Mouse (Mus musculus) liver, adult 2 months (tissue): ENCODE measurements around the gene Adgrl1. TPM values are rescaled to one million over a fixed set of nuclear protein-coding genes. Genes with fewer than 3 reads are reported as not detected.

Experiments used
- DNase-seq: peaks from one replicate; pipeline ENCODE4 v3.0.0-alpha.2; 2011; ENCODE audit warnings: low read depth, low spot score; ENCODE audit errors: extremely low read depth
- H3K27ac ChIP-seq: fragments of 200-500 bp; replicated peaks from 2 replicates; pipeline ENCODE4 v1.5.1; 2012; ENCODE audit warnings: low read depth, mild to moderate bottlenecking, control low read depth, inconsistent platforms, low read length; ENCODE audit not compliant: insufficient read depth
- H3K27me3 ChIP-seq: fragments of 200-500 bp; 2 replicates; pipeline ENCODE4 v1.6.1; 2012; ENCODE audit warnings: mild to moderate bottlenecking, moderate library complexity, low read length, inconsistent platforms; ENCODE audit not compliant: control insufficient read depth, insufficient read depth
- H3K36me3 ChIP-seq: fragments of 200-500 bp; 2 replicates; pipeline ENCODE4 v1.6.1; 2012; ENCODE audit warnings: low read length, inconsistent platforms; ENCODE audit not compliant: control insufficient read depth, insufficient read depth
- H3K4me1 ChIP-seq: fragments of 200-500 bp; 2 replicates; pipeline ENCODE4 v1.6.1; 2011; ENCODE audit warnings: low read length; ENCODE audit not compliant: control insufficient read depth, insufficient read depth
- H3K4me3 ChIP-seq: fragments of 200-500 bp; 2 replicates; pipeline ENCODE4 v1.5.1; 2011; ENCODE audit warnings: low read depth, mild to moderate bottlenecking, control low read depth, low read length, moderate library complexity; ENCODE audit not compliant: insufficient read depth
- H3K79me2 ChIP-seq: fragments of 200-500 bp; 2 replicates; pipeline ENCODE4 v1.6.1; 2012; ENCODE audit warnings: inconsistent platforms, mild to moderate bottlenecking, low read length, moderate library complexity; ENCODE audit not compliant: control insufficient read depth, insufficient read depth
- H3K9ac ChIP-seq: fragments of 200-500 bp; 2 replicates; pipeline ENCODE4 v1.6.1; 2012; ENCODE audit warnings: low read depth, mild to moderate bottlenecking, control low read depth, inconsistent platforms, low read length
- CTCF ChIP-seq: fragments of 200-500 bp; IDR thresholded peaks from 2 replicates; pipeline ENCODE4 v1.5.1; 2011; ENCODE audit warnings: low read depth, low read length, control low read depth
- POLR2A ChIP-seq: fragments of 200-500 bp; IDR thresholded peaks from 2 replicates; pipeline ENCODE4 v1.6.1; 2011; ENCODE audit warnings: low read length, control low read depth; ENCODE audit not compliant: insufficient read depth; ENCODE audit errors: extremely low read depth
- WGBS: fragments of 180-500 bp; shearing (Covaris S2); methylation state at CpG from one replicate; pipeline ENCODE4 v1.1.7; 2018; 5-methylcytosine and 5-hydroxymethylcytosine counted together
- polyA plus RNA-seq: library from polyadenylated mRNA; depleted of rRNA; stranded (reverse); fragments of >200 nt; gene quantifications from 2 replicates; pipeline ENCODE4 v1.2.3, GENCODE M21; 2012
- total RNA-seq: library from RNA; depleted of rRNA; stranded (reverse); fragments of >200 nt; gene quantifications from 2 replicates; pipeline ENCODE4 v1.2.3, GENCODE M21; 2014

Gene Adgrl1
- total and polyA plus RNA-seq, 2 experiments: 1.6 to 3.5 TPM

DNA sequence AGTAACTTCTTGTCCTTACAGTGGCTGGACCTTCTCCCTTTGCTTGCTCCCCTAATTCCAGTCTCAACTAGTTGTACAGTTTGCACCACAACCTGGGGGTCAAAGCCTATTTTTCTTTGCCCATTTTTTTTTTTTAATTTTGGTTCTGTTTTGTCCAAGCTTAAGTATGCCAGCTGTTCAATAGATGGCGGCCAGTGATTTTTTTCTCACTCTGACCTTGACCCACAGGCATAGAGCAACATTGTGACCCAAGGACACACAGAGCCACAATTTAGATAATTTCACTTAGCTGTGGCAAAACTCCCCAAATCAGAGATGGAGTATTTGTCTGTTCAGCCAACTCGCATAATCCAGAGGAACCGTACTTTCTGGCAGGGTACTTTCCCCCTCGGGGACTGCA lies 71.2 kb downstream of the Adgrl1 start:
- H3K27ac ChIP-seq: peak overlapping the region; percentile 91
- H3K4me1 ChIP-seq: peaks cover 17% of the 10 kb centered on the region
- H3K9ac ChIP-seq: no peak overlapping the region
- TF ChIP-seq CTCF: no peak
- no peak for TF ChIP-seq POLR2A
- no peaks in the 10 kb centered on the region for H3K27me3 ChIP-seq
- H3K4me3 ChIP-seq: no peak overlapping the region
- WGBS: 35% methylated on average over 4 of the region's 4 CpGs
- no peaks in the 10 kb centered on the region for H3K36me3 ChIP-seq
- H3K79me2 ChIP-seq: peaks cover 16% of the 10 kb centered on the region; the same call in 1 of the 2 replicates
- DNase-seq: peak; percentile 83

DNA sequence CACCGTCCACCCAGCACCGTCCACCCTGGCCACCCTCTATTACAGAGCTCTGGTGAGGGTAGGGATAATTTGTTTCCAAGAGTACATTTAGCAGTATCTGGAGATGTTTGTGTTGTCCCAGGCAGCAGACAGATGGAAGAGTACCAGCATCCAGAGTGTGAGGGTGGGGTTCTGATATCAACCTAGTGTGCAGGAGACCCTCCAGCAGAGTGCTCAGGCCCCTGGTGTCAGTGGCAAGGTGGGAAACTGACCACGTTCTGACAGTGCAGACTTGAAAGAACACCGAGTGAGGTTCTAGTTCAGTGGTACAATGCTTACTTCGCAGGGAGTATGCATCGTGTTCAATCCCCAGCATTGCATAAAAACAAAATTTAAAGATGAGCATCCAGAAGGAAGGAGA lies 71.8 kb downstream of the Adgrl1 start:
- H3K27me3 ChIP-seq: no peaks in the 10 kb centered on the region
- no peak for DNase-seq
- no peaks in the 10 kb centered on the region for H3K36me3 ChIP-seq
- peaks cover 20% of the 10 kb centered on the region for H3K4me1 ChIP-seq
- TF ChIP-seq POLR2A: no peak
- TF ChIP-seq CTCF: no peak
- no peak overlapping the region; the same call in 1 of the 2 replicates for H3K9ac ChIP-seq
- H3K79me2 ChIP-seq: peaks cover 20% of the 10 kb centered on the region; the same call in 1 of the 2 replicates
- peak overlapping the region; percentile 91 for H3K27ac ChIP-seq
- WGBS: 58% methylated on average over 6 of the region's 6 CpGs
- no peak overlapping the region; the same call in 1 of the 2 replicates for H3K4me3 ChIP-seq

DNA sequence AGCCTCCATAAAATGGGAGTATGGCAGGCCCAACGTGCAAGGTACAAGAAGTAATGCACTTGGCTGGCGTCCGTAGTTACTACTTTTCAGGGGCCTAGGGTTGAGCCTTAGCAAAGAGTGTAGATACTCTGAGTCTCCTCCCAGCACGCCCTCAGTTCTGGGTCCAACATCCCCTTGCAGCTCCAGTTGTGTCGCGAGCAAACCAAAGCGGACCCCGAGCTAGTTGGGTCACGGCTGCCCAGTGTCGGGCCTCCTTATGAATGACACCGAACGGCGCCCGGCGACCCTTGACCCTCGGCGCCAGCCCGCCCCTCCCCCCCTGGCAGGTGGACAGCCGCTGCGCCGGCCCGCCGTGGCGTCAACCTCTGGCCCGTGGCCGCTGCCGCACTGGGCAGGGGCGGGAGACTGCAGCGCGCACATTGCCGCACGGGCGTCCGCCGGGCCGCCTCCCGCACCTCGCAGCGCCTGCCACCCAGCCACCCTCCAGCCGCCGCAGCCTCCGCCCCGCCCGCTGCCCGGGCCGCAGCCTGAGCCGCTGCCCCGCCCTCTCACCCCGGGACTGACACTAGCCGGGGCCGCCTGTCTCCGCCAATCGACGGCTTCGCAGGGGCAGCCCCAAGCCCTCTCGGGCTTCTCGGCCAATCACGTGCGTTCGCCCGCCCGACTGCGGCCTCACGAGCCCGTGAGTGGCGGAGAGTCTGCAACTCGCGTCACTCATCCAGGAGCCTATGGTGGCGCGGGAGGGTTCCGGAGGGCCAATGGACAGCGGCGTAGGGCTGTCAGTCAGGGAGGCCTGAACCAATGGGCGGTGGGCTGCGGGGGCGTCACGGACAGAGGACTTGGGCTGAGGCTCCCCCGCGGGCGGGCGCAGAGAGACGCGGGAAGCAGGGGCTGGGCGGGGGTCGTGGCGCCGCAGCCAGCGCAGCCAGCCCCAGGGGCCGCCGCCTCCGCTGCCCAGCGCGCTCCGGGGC lies 72.5 kb downstream of the Adgrl1 start, which contains the start of gene Prkaca:
Prkaca (plus strand) TSS at position 844 of the 971 bp plus-strand sequence.
- Histone ChIP-seq H3K9ac (peak within 1 kb of the TSS; percentile 98), H3K27ac (peak within 1 kb of the TSS; percentile 91), H3K4me3 (peak within 1 kb of the TSS; percentile 84), H3K27me3 (no peaks in the 10 kb centered on the region), H3K4me1 (peaks cover 23% of the 10 kb centered on the region), H3K36me3 (no peaks in the 10 kb centered on the region), H3K79me2 (peaks cover 26% of the 10 kb centered on the region; the same call in 1 of the 2 replicates)
- WGBS: under 1% methylated on average over 81 of the region's 94 CpGs
- DNase-seq: peak; percentile 94
- TF ChIP-seq POLR2A: peak; percentile 40; the same call in 1 of the 2 replicates
- TF ChIP-seq CTCF: no peak

DNA sequence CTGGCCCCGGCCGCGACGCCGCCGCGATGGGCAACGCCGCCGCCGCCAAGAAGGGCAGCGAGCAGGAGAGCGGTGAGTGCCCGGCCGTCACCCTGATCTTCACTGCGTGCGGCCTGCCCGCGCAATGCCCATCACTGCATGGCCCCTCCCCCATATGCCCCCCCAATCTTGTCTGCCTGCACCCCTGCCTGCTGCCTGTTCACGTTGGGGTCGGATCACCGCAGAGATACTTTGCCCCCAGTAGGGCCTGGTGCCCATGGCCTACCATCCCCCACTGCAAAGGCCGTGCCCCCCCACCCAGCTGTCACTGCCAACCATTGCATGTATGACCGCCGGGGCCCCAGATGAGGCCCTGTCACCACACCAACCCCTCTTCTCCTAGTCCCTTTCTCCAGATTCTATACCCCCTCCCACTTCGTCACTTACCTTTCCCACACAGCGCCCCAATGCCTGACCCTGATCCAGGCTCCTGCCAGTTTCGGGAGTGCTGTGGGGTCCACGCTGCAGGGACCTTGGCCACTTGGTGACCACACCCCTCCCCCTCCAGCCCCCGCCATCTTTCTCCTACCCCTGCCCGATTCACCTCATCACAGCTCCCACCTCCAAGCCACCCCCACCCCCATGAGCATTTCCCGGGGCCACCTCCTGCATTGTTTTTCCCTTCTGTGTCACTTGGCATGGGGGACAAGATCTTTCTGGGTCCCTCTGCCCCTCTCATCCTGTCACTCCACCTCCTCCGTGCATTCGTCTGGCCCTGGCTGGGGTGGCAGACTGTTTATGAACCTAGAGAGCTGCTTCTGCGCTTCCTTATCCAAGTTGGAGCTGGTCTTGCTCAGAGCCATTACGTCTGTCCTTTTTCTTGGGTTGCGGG lies 73.5 kb downstream of the Adgrl1 start:
- DNase-seq: no peak
- Histone ChIP-seq H3K36me3 (no peaks in the 10 kb centered on the region), H3K4me1 (peaks cover 27% of the 10 kb centered on the region), H3K27ac (peak overlapping the region; percentile 57), H3K79me2 (peaks cover 31% of the 10 kb centered on the region; the same call in 1 of the 2 replicates), H3K9ac (peak overlapping the region; percentile 98), H3K4me3 (peak overlapping the region; percentile 84), H3K27me3 (no peaks in the 10 kb centered on the region)
- TF ChIP-seq CTCF (no peak), POLR2A (no peak)
- 5% methylated on average over 37 of the region's 37 CpGs for WGBS

DNA sequence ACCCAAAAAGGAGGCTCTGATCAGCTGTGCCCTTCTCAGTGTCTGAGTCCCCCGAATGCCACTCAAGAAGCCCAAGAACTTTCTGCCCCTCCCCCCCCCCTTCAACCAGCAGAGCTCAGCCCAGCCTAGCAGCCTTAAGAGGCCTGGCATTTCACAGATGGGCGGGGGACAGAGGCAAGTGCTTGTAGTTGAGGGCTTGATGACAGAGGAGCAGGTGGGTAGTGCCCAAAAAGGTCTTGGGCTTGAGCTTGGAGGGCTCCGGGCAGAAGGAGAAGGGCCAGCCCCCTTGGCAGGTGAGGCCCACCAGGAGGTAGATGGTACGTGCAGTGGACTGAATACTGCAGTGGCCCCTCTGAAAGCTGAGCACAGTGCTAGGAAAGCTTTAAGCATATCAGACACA lies 74.6 kb downstream of the Adgrl1 start:
- WGBS: 92% methylated on average over 4 of the region's 4 CpGs
- no peak overlapping the region for H3K27ac ChIP-seq
- no peak overlapping the region for H3K9ac ChIP-seq
- no peak for TF ChIP-seq CTCF
- TF ChIP-seq POLR2A: no peak
- peaks cover 32% of the 10 kb centered on the region; the same call in 1 of the 2 replicates for H3K79me2 ChIP-seq
- DNase-seq: no peak
- no peaks in the 10 kb centered on the region for H3K36me3 ChIP-seq
- H3K4me3 ChIP-seq: no peak overlapping the region
- peaks cover 27% of the 10 kb centered on the region for H3K4me1 ChIP-seq
- no peaks in the 10 kb centered on the region for H3K27me3 ChIP-seq
